In genomic region chr15:89147456-89147855, GRCm38 (mm10) we compare ENCODE assay signal across 10 mouse cellular contexts. TPM values are rescaled to one million over a fixed set of nuclear protein-coding genes. Genes with fewer than 3 reads are reported as not detected.
A peak's percentile ranks its signal among the peaks of the same experiment; 100 is the strongest.
DNase-seq lines count a peak whose midpoint lies in the region; ATAC-seq and TF ChIP-seq lines count a peak whose summit lies in the region.
"Had no signal": no experiment of that assay in that cellular context is flagged by ENCODE, and none has a peak within 500 bp of the region (broad histone marks: within the 10 kb centered on the region; RNA-seq: fewer than 3 reads in every experiment).

No protein-coding gene starts in this region.

- no peak for DNase-seq in heart, postnatal 14 days
- DNase-seq in A20 (ENCODE audit: low read depth, low spot score): peak; percentile 36
- DNase-seq in adrenal gland, adult 8-10 months: no peak
- DNase-seq in liver, postnatal 0 days: no peak
- DNase-seq in layer of hippocampus, adult 9-11 months: no peak
- DNase-seq: adrenal gland, adult 2 months had no signal

- H3K4me2 ChIP-seq in heart, embryonic 14.5 days (ENCODE audit: low read length): peak overlapping the region; percentile 52; the same call in 1 of the 2 replicates
- H3K4me2 ChIP-seq in forebrain, embryonic 12.5 days: peak overlapping the region; percentile 79
- peak overlapping the region; percentile 55 for H3K4me2 ChIP-seq in limb, embryonic 15.5 days
- H3K4me2 ChIP-seq in liver, postnatal 0 days (ENCODE audit: low read depth, low read length): no peak overlapping the region

- H3K27ac ChIP-seq in heart, embryonic 14.5 days (replicated peaks in 1 of 2; ENCODE audit: control insufficient read depth in 1 of 2, insufficient read depth in 1 of 2, low read depth in 2 of 2, low read length in 2 of 2): no peak overlapping the region
- 0 out of 2 replicates have a peak overlapping the region, but pooled peaks have one; percentile 33 for H3K27ac ChIP-seq in forebrain, embryonic 12.5 days
- H3K27ac ChIP-seq in limb, embryonic 15.5 days: no peak overlapping the region
- H3K27ac ChIP-seq in liver, postnatal 0 days (ENCODE audit: low read depth): no peak overlapping the region
- H3K27ac ChIP-seq: heart, adult 2 months had no signal

- intact Hi-C loops in heart, postnatal 14 days (cut with DNase I): no loop called here

- no peak for TF ChIP-seq CTCF in liver, postnatal 0 days (IDR thresholded peaks at IDR 0.05; ENCODE audit: low read depth)

- peaks cover 52% of the 10 kb centered on the region for H3K27me3 ChIP-seq in heart, embryonic 14.5 days (ENCODE audit: control insufficient read depth, insufficient read depth, low read length)
- H3K27me3 ChIP-seq in forebrain, embryonic 12.5 days: peaks cover 13% of the 10 kb centered on the region
- peaks cover 39% of the 10 kb centered on the region for H3K27me3 ChIP-seq in limb, embryonic 15.5 days
- peaks cover 69% of the 10 kb centered on the region for H3K27me3 ChIP-seq in liver, postnatal 0 days (ENCODE audit: insufficient read depth, low read length)

- H3K4me1 ChIP-seq in heart, embryonic 14.5 days (ENCODE audit: control insufficient read depth in 2 of 2, insufficient read depth in 2 of 2, low read length in 2 of 2): peaks cover 9 to 19% of the 10 kb centered on the region in 2 experiments
- H3K4me1 ChIP-seq in forebrain, embryonic 12.5 days: peaks cover 45% of the 10 kb centered on the region
- peaks cover 28% of the 10 kb centered on the region for H3K4me1 ChIP-seq in limb, embryonic 15.5 days
- H3K4me1 ChIP-seq in liver, postnatal 0 days (ENCODE audit: insufficient read depth): peaks cover 10% of the 10 kb centered on the region

- H3K9me3 ChIP-seq in heart, embryonic 14.5 days (ENCODE audit: control insufficient read depth, low read length): no peaks in the 10 kb centered on the region
- no peaks in the 10 kb centered on the region for H3K9me3 ChIP-seq in forebrain, embryonic 12.5 days
- no peaks in the 10 kb centered on the region for H3K9me3 ChIP-seq in limb, embryonic 15.5 days
- H3K9me3 ChIP-seq in liver, postnatal 0 days (ENCODE audit: low read length): no peaks in the 10 kb centered on the region

- 24% methylated on average over 10 of the region's 10 CpGs for WGBS in heart, embryonic 14.5 days
- WGBS in forebrain, embryonic 12.5 days: 17% methylated on average over 10 of the region's 10 CpGs
- 23% methylated on average over 10 of the region's 10 CpGs for WGBS in limb, embryonic 15.5 days
- 23% methylated on average over 10 of the region's 10 CpGs for WGBS in liver, postnatal 0 days (ENCODE audit: insufficient replicate concordance)

- H3K9ac ChIP-seq in heart, embryonic 14.5 days (ENCODE audit: low read length): no peak overlapping the region
- peak overlapping the region; percentile 55; the same call in 1 of the 2 replicates for H3K9ac ChIP-seq in forebrain, embryonic 12.5 days
- H3K9ac ChIP-seq in limb, embryonic 15.5 days: no peak overlapping the region
- no peak overlapping the region for H3K9ac ChIP-seq in liver, postnatal 0 days (replicated peaks)

- TF ChIP-seq EP300 in liver, postnatal 0 days (IDR thresholded peaks at IDR 0.05; ENCODE audit: low read depth): no peak

- H3K4me3 ChIP-seq in heart, embryonic 14.5 days (ENCODE audit: control insufficient read depth in 1 of 2, insufficient read depth in 1 of 2, low read depth in 1 of 2, low read length in 2 of 2): no peak overlapping the region
- peak overlapping the region; percentile 69 for H3K4me3 ChIP-seq in forebrain, embryonic 12.5 days (replicated peaks)
- no peak overlapping the region for H3K4me3 ChIP-seq in limb, embryonic 15.5 days
- H3K4me3 ChIP-seq in liver, postnatal 0 days (ENCODE audit: low read depth, low read length): no peak overlapping the region
- H3K4me3 ChIP-seq: heart, adult 2 months had no signal

- no peak for ATAC-seq in heart, embryonic 14.5 days (ENCODE audit: insufficient number of reproducible peaks, insufficient read depth, low FRiP score, low read depth)
- ATAC-seq in forebrain, embryonic 12.5 days (ENCODE audit: low FRiP score): no peak
- no peak for ATAC-seq in limb, embryonic 15.5 days (ENCODE audit: insufficient number of reproducible peaks, low FRiP score, low TSS enrichment, low read depth)
- ATAC-seq in liver, postnatal 0 days: no peak

- no peaks in the 10 kb centered on the region for H3K36me3 ChIP-seq in heart, embryonic 14.5 days (ENCODE audit: control insufficient read depth, insufficient read depth, low read length)
- H3K36me3 ChIP-seq in forebrain, embryonic 12.5 days (replicated peaks): peaks cover 36% of the 10 kb centered on the region
- H3K36me3 ChIP-seq in limb, embryonic 15.5 days: no peaks in the 10 kb centered on the region
- no peaks in the 10 kb centered on the region for H3K36me3 ChIP-seq in liver, postnatal 0 days (replicated peaks; ENCODE audit: insufficient read depth, low read length)

RNA-seq across cellular contexts. Expression of gene Mapk11, which starts 2.0 kb away (rescaled TPM):
- 2.5 and 3.2 TPM in 2 replicates for polyA plus RNA-seq in heart, embryonic 14.5 days (2014; fragmentation: Nextera tagmentation; extraction: Ambion mirVana)
- total RNA-seq in heart, postnatal 14 days (2021): 1 to 10 TPM; 2.3 to 3.7 TPM
- 46.9 and 47.4 TPM in 2 replicates for polyA plus RNA-seq in forebrain, embryonic 12.5 days (2016; fragmentation: Nextera tagmentation; extraction: Ambion mirVana)
- 7.8 and 8.3 TPM in 2 replicates for polyA plus RNA-seq in limb, embryonic 15.5 days (2015; fragmentation: Nextera tagmentation; extraction: Ambion mirVana)
- total RNA-seq in adrenal gland, adult 8-10 months (2022): 1 to 10 TPM; 4.6 to 7.7 (median 6.3) TPM
- 0.66 and 0.81 TPM in 2 replicates for polyA plus RNA-seq in liver, postnatal 0 days (2015; fragmentation: Nextera tagmentation; extraction: Ambion mirVana)

RNA-seq across cellular contexts. Expression of gene Mapk12, which starts 7.0 kb away (rescaled TPM):
- polyA plus RNA-seq in heart, embryonic 14.5 days (2014; fragmentation: Nextera tagmentation; extraction: Ambion mirVana): 21.0 and 23.0 TPM in 2 replicates
- total RNA-seq in heart, postnatal 14 days (2021): 10 to 100 TPM; 16.8 to 18.7 TPM
- 14.2 and 16.7 TPM in 2 replicates for polyA plus RNA-seq in forebrain, embryonic 12.5 days (2016; fragmentation: Nextera tagmentation; extraction: Ambion mirVana)
- 7.1 and 15.4 TPM in 2 replicates for polyA plus RNA-seq in limb, embryonic 15.5 days (2015; fragmentation: Nextera tagmentation; extraction: Ambion mirVana)
- total RNA-seq in adrenal gland, adult 8-10 months (2022): 10 to 100 TPM; 10.5 to 22.7 (median 14.3) TPM
- 2.1 and 2.4 TPM in 2 replicates for polyA plus RNA-seq in liver, postnatal 0 days (2015; fragmentation: Nextera tagmentation; extraction: Ambion mirVana)

RNA-seq across cellular contexts. Expression of gene Hdac10, which starts 19.0 kb away (rescaled TPM):
- 11.0 and 11.5 TPM in 2 replicates for polyA plus RNA-seq in heart, embryonic 14.5 days (2014; fragmentation: Nextera tagmentation; extraction: Ambion mirVana)
- 1 to 10 TPM; 7.2 to 8.4 TPM for total RNA-seq in heart, postnatal 14 days (2021)
- 20.5 TPM in 2 replicates for polyA plus RNA-seq in forebrain, embryonic 12.5 days (2016; fragmentation: Nextera tagmentation; extraction: Ambion mirVana)
- 22.4 and 23.4 TPM in 2 replicates for polyA plus RNA-seq in limb, embryonic 15.5 days (2015; fragmentation: Nextera tagmentation; extraction: Ambion mirVana)
- 10 to 100 TPM; 13.2 to 23.1 (median 18.0) TPM for total RNA-seq in adrenal gland, adult 8-10 months (2022)
- polyA plus RNA-seq in liver, postnatal 0 days (2015; fragmentation: Nextera tagmentation; extraction: Ambion mirVana): 4.9 and 6.3 TPM in 2 replicates

RNA-seq across cellular contexts. Expression of gene Tubgcp6, which starts 24.5 kb away (rescaled TPM):
- 10.9 and 11.3 TPM in 2 replicates for polyA plus RNA-seq in heart, embryonic 14.5 days (2014; fragmentation: Nextera tagmentation; extraction: Ambion mirVana)
- total RNA-seq in heart, postnatal 14 days (2021): 10 to 100 TPM; 12.0 to 12.7 TPM
- polyA plus RNA-seq in forebrain, embryonic 12.5 days (2016; fragmentation: Nextera tagmentation; extraction: Ambion mirVana): 27.4 and 27.7 TPM in 2 replicates
- polyA plus RNA-seq in limb, embryonic 15.5 days (2015; fragmentation: Nextera tagmentation; extraction: Ambion mirVana): 12.6 and 12.7 TPM in 2 replicates
- 10 to 100 TPM; 16.0 to 24.6 (median 20.3) TPM for total RNA-seq in adrenal gland, adult 8-10 months (2022)
- 3.1 and 3.3 TPM in 2 replicates for polyA plus RNA-seq in liver, postnatal 0 days (2015; fragmentation: Nextera tagmentation; extraction: Ambion mirVana)

RNA-seq across cellular contexts. Expression of gene Plxnb2, which starts 33.1 kb away (rescaled TPM):
- 87.4 and 99.3 TPM in 2 replicates for polyA plus RNA-seq in heart, embryonic 14.5 days (2014; fragmentation: Nextera tagmentation; extraction: Ambion mirVana)
- 100 to 1,000 TPM in 1 of 2 experiments, 10 to 100 TPM in 1; 98.2 to 101 TPM for total RNA-seq in heart, postnatal 14 days (2021)
- polyA plus RNA-seq in forebrain, embryonic 12.5 days (2016; fragmentation: Nextera tagmentation; extraction: Ambion mirVana): 174 and 182 TPM in 2 replicates
- polyA plus RNA-seq in limb, embryonic 15.5 days (2015; fragmentation: Nextera tagmentation; extraction: Ambion mirVana): 144 and 149 TPM in 2 replicates
- 100 to 1,000 TPM; 153 to 177 (median 157) TPM for total RNA-seq in adrenal gland, adult 8-10 months (2022)
- polyA plus RNA-seq in liver, postnatal 0 days (2015; fragmentation: Nextera tagmentation; extraction: Ambion mirVana): 27.2 and 29.7 TPM in 2 replicates
